Mouse (Mus musculus) bone marrow macrophage, adult 2 months (primary cell): ENCODE data around the gene Pkd1l2. TPM values are rescaled to one million over a fixed set of nuclear protein-coding genes. Genes with fewer than 3 reads are reported as not detected.

ENCODE experiments used
- H3K27ac ChIP-seq: 2 replicates; pipeline ENCODE4 v1.5.1; 2012; ENCODE audit warnings: low read depth, low read length; ENCODE audit not compliant: insufficient read depth
- H3K4me1 ChIP-seq: 2 replicates; pipeline ENCODE4 v1.6.1; 2012; ENCODE audit warnings: low read length; ENCODE audit not compliant: control insufficient read depth, insufficient read depth
- H3K4me3 ChIP-seq: 2 replicates; pipeline ENCODE4 v1.5.1; 2012; ENCODE audit warnings: mild to moderate bottlenecking, low read length, moderate library complexity; ENCODE audit not compliant: insufficient read depth
- CTCF ChIP-seq: IDR thresholded peaks from 2 replicates; pipeline ENCODE4 v1.5.1; 2012; ENCODE audit warnings: low read depth, mild to moderate bottlenecking, low read length, moderate library complexity
- POLR2A ChIP-seq: IDR thresholded peaks from 2 replicates; pipeline ENCODE4 v1.6.1; 2012; ENCODE audit warnings: mild to moderate bottlenecking, low read depth, low read length, borderline replicate concordance
- polyA plus RNA-seq: library from polyadenylated mRNA; stranded (reverse); fragments of >200 nt; gene quantifications from 2 replicates; pipeline ENCODE4 v1.2.4, GENCODE M21; 2012; ENCODE audit not compliant: missing spikeins, insufficient read depth, insufficient read length

The Pkd1l2 gene
- polyA plus RNA-seq, 1 experiment: 0.87 TPM

- peak overlapping the region; percentile 57 for H3K4me3 ChIP-seq
- H3K27ac ChIP-seq: peak overlapping the region; percentile 90
- H3K4me1 ChIP-seq: peaks cover 43% of the 10 kb centered on the region
- TF ChIP-seq CTCF (no peak), POLR2A (no peak)
Measured at GRCm38 (mm10) chr8:116946851-116947250, 135.4 kb downstream of the Pkd1l2 start.

- Histone ChIP-seq H3K4me3 (peak overlapping the region; percentile 57), H3K4me1 (peaks cover 39% of the 10 kb centered on the region), H3K27ac (peak overlapping the region; percentile 90)
- no peak for TF ChIP-seq CTCF
- TF ChIP-seq POLR2A: no peak; the same call in 1 of the 2 replicates
Measured at GRCm38 (mm10) chr8:116946268-116946838, 135.9 kb downstream of the Pkd1l2 start.

Other genes starting within 250 kb of the Pkd1l2 start
- 35.8 and 43.9 TPM in 2 replicates for gene Cmc2, start 161.0 kb downstream of the Pkd1l2 start, polyA plus RNA-seq
- 14.0 and 16.1 TPM in 2 replicates for gene Cenpn, start 160.7 kb downstream of the Pkd1l2 start, polyA plus RNA-seq
- 15.9 and 18.9 TPM in 2 replicates for gene Atmin, start 139.1 kb downstream of the Pkd1l2 start, polyA plus RNA-seq
- 1.1 and 1.7 TPM in 2 replicates for gene 1700030J22Rik, start 103.5 kb downstream of the Pkd1l2 start, polyA plus RNA-seq
- gene Gcsh, start 88.9 kb downstream of the Pkd1l2 start, polyA plus RNA-seq: 21.5 and 22.6 TPM in 2 replicates
- not detected in 2 replicates for gene Bco1, start 13.4 kb upstream of the Pkd1l2 start, polyA plus RNA-seq
- 7.0 and 7.5 TPM in 2 replicates for gene Gan, start 75.7 kb upstream of the Pkd1l2 start, polyA plus RNA-seq
- gene Cmip, start 174.6 kb upstream of the Pkd1l2 start, polyA plus RNA-seq: 56.3 and 60.1 TPM in 2 replicates